Mouse (Mus musculus) c-Kit-positive CD71-positive TER-119-negative erythroid progenitor cells, embryonic 14.5 days (primary cell): ENCODE data around the gene Il15.

ENCODE experiments used
- DNase-seq: peaks from one replicate; pipeline ENCODE4 v3.0.0-alpha.2; 2013; ENCODE audit warnings: low read depth

Il15 gene

DNA sequence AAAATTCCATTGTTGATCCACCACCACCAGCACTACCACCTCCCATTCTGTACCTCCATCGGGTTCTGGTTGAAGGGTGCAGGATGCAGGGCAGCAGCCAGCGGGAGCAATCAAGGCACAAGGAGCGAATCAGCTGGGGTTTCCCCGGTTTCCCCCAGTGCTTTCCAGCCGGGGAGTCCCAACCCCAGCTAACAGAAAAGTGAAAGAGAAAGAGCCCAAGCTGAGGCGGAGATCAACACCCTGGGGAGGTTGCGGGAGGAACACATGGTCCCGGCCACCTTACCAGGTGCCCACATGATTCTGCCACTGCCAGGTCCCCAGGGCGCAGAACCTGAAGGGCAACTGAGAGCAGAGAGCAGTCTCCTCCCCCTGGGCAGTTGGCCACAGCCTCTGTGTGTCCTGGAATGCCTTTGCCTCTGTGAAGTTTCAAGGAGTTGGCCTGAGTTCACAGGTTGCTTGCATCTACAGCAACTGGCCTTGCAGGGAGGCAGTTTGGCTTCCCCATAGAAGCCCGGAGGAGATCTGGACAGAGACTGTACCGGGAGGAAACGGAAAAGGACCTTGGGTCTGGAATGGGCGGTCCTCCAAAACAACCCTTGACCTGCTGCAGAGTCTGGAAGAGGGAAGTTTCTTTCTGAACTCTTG, at the start of gene Il15:
TSS of gene Il15 (minus strand) at position 537 of the 645 bp plus-strand sequence.
- DNase-seq, result no peak

DNA sequence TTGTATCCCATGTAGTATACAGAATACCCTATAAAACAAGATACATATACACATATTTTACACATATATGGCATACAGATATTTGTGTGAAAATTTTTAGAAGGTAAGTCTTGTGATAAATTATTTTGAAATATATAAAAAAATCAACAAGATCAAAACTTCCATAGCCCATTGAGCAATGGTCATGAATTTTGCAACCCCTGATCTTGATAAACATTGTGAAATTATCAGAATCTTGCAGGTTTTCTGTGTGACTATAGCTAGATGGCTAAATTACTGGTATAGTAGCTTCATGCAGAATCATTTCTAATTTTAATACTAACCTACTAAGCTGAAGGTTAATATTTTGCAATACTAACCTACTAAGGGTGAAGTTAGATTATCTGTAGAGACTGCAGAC, 41.9 kb upstream of the Il15 start:
- DNase-seq, result no peak

DNA sequence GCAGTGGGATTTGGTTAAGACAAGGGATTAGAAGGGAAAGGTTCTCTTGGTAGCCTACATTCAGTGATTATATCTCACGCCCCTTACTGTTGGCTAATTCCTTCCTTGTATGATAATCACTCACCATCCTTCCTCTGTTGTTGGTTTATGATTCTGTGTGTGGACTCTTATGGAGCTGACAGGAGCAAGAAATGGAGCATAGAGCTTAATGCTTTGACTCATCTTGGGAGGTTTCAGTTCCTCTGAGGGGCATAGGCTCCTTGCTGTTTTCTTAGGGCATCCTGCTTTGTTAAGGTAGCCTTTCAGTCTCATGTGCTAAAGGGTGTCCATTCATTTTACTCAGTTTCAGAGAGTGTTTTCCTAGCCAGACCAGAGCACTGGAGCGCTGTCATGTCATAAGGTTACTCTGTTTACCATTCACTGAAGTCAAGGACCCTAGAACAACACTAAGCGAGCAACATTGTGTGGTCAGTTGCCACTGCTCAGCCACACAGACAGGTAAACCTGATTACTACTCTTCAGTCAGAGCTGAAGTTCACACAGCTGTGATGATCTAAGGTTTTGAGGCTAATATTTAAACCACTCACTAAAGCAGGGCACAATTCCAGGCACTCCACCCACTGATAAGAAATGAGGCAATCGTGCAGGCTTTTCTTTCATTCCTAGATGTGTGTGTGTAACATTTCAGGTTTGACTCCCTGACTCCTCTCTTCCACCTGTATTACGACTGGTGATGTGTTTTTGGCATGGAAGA, 13.7 kb upstream of the Il15 start:
- DNase-seq, result no peak

DNA sequence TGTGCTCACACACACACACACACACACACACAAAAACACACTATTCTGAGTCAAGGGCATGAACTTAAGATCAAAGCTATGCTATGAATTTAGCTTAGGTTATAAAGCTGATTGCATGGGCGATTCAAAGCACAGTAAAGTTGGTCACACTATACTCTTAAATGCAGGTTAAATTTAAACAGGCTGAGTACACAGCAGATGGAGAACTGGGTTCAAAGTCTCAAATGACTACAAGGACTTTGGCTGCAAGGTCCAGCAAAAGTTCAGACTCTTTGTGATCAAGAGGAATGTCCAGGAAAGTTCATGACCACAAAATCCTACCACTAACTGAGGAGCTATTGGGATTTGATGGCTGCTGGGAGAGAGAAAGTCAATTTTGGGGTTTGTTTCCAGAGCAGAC, 12.5 kb upstream of the Il15 start:
- DNase-seq, result no peak

DNA sequence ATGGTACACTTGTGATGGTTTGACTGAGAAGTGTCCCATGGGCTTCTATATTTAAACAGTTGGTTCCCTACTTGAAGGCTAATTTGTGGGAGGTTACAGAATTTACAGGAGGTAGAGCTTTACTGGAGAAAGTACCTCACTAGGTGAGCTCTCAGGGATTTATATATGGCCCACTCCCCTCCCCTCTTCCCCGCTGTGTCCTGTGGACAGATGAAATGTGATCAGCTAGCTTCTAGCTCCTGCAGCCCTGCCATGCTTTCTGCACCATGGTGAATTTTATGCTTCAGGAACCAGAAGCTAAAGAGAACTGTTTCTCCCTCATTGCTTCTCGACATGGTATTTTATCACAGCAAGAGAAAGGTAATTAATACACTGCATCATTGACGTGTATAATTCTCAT, 7.1 kb upstream of the Il15 start:
- DNase-seq, result no peak

DNA sequence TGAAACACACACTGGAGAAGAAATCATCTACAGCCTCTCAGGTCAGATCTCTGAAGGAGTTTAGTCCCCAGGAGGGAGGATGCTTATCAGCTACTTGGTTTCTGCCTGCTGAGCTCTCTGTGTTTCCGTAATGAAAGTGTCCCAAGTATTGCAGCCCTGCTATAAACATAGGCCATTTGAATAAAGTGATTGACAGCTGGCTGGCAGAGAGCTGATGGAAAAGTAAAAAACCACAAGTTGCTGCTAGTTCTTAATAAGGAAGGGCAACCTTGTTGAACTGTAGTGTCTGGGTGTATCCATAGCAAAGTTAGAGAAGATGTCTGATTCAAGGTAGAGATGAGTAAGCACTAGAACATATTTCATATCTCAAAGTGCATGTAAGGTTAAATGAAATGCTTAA, 4.0 kb upstream of the Il15 start:
- DNase-seq, result no peak

DNA sequence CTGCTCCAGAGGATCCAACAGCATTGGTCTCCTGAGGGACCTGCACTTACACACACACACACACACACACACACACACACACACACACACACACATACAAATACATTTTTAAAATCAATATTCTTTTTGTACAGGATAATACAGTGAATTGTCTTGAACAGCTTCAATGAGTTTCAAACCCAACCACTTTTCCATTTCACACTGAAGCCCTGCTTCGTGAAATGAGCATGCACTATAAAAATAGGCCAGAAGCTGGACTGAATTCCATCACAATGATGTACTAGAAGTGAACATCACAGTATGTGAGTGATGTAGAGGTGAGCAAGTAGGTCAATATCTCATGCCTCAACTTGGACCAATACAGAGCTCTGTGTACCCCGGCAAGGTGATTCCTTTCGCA, 1.0 kb upstream of the Il15 start:
- no peak for DNase-seq

DNA sequence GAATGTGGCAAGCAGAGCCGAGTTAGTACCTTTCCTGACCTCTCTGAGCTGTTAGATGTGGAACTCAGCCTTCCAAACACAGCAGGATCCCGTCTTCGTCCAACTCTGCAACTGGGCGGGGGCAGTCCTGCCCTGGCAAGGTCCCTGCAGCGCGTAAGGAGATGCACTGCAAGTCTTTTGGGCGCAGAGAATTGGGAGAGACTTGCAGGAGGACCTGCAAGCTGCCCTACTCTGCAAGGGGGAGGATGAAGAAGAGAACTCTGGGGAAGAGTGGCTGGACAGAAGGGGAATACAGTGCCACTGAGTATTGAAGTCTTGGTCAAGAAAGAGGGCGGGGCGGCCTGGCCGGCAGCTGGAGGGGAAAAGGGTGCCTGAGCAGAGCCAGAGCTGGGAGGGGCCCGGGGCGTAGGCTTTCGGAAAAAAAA, 749 bp downstream of the Il15 start:
- DNase-seq, result no peak

DNA sequence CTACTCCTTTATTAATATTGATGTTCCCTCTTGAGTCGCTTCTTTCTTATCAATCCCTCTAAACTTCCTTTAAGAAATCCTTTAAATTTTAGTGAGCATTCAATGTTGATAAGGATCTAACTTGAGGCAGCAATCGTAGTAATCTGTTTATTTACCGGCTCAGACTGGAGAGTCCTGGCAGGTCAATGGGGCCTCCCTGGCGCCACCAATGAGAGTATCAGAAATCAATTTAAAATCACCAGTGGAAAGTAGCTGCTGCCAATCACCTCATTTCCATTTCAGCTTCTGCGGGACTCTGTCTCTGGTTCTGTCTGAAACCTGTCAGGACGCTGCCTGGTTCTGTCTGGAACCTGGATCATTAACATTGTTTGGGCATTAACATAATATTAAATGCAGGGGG, 1.5 kb downstream of the Il15 start:
- no peak for DNase-seq

DNA sequence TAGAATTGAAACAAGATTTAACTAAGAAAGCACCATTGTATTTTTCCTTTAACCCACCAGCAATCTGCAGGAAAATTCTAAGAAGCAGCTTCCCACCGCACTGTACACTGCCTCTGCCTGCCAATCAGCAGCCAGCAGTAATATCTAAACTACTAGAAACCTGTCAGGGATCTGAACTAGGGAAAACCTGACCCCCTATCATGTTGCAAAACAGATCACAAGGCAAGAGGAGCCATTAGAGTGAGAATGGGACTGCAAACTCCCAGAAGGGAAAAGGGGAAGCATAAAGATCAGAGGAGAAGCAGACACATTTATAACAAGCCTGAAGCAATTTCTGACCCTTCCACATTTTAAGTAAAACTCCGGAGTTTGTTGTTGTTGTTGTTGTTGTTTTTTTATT, 2.0 kb downstream of the Il15 start:
- no peak for DNase-seq

DNA sequence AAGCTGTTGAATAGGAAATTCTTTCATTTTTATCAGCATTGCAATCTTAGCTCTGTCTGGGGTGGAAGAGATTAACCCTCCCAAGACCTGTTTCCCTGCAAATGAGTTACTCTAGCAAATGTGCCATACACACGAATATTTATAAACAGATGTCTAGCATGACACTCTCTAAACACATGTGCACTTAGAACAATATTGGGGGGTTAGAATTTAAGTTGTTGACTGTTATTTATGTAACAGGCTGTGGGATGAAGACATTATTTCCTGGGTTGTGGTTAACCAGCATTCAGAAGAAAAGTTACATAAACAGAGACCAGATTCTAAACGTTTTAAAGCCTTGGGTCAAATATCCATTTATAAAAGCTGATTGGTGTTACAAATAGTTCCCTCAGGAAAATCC, 2.6 kb downstream of the Il15 start:
- no peak for DNase-seq

DNA sequence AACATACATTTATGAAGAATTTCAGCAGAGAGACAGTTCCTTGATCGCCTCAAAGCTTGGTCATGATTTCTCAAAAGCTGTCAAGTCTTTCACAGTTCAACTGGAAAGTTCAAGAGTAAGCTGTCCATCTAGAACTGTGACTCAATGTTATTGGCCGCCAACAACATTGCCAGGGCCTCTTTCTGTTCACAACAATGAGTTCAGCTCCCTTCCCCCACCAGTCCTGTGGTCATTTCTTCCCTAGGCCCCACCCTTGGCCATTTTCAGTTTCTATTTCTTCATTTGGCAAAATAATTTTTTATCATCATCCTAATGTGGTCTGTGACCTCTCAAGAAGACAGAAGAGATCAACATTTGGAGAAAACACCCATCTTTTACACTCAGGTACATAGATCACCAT, 4.5 kb downstream of the Il15 start:
- DNase-seq, result no peak

DNA sequence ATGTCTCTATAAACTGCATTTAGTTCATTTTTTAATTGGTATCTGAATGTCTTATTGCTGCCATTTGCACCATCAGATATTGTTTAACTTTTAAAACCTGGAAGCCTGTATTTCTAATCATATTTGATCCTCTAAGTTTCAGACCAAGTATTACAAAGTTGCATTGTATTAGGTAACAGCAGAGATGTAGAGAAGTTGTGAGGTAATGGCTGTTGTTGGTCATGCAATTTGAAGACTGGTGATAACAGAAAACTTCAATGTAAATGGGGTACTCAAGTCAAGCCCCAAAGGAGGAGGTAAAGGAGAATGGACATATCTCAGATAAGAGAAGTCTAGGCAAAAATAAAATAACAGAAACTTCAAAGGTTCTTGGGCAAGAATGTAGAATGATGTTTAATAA, 11.8 kb downstream of the Il15 start:
- no peak for DNase-seq

DNA sequence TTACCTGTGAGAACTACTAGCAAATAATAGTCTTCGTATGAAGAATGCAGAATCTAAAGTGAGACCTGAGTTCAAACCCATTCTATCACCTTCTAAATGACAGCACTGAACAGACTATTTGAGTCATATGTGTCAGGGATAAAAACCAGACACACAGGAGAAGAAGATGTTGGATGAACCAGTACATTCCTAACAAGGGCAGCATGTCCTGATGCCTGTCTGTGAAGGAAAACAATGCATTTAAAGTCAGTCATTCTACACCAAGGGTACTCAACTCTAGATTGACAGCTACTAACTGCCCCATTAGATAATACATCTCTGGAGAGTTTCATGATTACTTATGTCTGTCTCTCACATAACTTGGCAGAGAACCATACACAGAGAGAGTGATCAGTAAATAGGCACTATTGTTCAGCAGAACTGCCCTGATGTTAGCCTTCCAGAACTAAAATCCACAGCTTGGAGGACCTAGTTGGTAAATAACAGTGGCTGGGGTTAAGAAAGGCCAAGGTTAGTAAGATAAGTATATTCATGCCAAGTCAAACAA, 14.6 kb downstream of the Il15 start:
- no peak for DNase-seq

DNA sequence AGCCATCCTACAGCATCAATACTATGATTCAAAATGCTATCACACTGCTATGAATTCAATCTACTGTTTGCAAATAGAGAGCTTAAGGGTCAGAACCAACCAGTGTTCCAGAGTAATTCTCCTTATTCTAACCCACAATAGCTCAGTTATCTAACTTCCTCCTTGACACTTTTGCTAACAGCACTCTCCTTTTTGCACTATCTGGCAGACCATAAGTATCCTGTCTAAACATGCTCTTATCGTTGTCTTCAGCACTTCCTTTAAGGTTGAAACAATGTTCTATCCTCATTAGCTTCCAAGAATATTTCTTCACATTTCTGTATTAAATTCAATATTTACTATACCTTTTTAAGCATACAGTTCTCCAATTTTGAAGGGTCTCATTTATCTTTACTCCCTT, 15.4 kb downstream of the Il15 start:
- peak; percentile 35 for DNase-seq

DNA sequence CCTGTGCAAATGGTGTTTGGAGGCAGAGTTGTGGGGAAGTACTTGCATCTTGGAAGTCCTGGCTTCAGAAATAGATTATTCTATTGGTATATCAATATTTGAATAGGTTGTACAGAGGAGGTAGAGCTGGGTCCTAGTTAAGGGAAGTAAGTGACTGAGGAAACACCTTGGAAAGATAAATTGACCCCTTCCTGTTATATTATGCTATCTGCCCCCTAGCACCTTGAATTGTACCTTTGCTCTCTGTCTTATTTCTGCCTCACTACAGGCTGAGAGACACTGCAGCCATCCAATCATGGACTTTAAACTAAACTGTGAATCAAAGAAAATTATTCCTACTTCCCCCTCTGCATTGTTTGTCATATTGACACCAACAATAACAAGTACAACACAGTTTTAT, 17.2 kb downstream of the Il15 start:
- no peak for DNase-seq

DNA sequence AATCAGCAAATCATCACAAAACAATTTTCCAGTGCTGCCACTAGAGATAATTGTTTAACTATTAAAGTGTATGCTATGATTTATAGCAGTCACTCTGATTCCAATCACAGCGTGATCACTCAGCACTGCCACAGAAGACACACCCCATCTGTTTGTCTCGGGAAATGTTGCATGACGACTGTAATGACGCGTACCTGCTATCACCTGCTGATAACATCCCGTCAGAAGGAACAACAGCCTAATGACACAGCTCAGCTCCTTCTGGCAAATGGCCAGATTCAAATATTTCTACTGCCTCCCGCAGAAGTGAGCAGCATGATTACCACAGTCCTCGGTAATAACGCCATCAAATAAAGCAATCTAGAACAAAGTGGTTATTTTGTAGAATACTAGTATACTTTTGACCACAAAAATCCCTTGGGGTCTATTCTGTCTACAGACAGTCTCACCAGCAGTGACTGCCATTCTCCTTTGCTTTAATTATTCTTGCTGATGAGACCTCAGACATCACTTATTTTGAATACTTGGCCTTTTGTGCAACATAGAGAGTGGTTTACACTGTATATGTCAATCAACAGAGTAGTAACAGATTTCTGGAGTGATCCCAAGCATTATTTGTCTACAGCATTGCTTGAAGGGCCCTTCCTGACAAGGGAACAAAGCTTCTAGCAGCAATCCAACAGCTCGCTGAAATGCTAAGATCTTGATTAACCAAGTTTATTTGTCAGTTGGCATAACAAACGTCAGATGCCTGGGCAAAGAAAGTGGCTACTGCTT, 18.4 kb downstream of the Il15 start:
- DNase-seq, result no peak

DNA sequence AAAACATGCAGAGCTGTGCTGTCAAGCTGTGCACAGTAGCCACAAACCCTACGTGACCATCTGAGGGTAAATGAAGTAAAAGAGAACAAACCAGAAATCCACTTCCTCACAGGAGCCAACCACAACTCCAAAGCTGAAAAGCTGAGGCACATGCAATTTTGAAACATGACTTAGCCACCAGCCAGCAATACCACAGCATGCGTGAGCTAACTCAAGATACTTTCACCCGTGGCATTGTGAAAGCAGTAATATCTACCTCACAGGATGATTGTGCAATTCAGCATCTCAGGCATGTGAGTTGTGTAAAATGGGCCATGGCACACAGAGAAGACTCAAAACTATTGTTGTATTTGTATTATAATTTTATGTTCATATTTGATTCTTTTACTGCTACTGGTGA, 19.7 kb downstream of the Il15 start:
- no peak for DNase-seq

DNA sequence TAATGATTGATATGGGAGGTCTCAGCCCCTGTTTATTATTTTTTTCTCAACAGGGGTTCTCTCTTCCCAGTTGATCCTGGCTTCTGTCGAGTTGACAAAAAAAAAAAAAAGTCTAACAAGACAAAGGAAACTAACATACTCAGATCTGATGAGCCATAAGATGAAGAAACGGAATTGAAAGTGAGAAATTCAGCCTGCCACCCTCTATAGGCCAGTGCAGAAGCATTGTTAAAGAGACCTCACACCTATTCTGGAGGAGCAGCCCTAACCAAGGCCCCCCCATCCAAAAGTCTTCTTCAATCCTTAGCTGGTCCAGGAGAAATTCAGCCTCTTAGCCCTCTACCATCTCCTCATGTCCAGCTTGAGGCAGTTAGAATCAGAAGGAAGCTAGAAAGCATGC, 20.7 kb downstream of the Il15 start:
- DNase-seq, result no peak

DNA sequence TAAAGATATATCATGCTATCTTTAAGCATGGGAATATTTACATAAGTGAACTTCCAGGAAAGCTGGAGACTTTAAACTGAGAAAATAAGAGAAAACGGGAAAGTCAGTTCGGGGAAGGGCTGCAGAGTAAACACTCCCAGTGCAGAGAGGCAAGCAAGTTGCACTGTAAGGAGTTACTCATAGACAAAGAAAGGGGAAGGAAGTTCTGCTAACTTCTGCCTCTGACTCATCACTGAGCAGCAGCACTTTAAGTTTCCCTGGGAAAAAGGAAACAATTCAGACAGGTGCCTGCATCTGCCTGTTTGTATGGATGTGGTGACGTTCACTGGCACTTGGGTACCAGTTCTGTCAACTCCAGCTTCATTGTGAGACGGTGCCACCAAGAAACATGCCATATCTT, 28.6 kb downstream of the Il15 start:
- no peak for DNase-seq

DNA sequence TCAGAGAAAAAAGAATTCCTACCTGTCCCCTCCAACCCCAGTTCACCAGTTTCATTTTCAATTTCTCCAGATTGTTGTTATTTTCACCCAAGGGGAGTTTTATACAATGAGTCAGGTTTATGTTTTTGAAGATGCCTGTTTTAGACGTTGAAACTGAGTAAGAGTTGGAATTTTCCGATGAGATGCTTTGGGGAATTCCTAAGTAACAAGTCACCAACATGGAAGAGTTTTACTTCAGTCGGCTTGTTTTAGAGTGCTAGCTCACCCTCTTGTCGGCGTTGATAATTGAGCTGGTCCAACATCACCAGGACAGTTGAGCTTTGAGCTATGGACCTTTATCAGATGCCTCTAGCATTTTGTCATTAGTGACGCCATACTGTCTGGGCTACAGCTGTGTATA, 30.2 kb downstream of the Il15 start:
- DNase-seq, result no peak

DNA sequence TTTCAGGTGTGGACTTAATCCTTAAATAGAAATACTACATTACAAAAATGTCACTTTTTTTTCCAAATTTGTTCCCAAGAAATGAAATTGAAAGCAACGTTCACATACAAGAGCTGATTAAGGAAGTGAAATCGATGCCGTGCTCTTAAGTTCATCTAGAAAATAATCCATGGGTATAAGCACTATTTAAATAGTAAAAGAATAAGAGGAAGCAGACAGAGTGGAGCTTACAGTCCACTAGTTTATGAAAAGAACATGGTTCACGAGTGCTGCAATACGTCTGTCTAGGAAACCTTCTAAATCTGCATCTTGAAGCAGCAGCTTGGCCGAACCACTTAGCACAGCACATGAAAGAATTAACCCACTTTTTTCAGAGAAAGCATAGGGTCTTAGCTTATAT, 32.4 kb downstream of the Il15 start:
- no peak for DNase-seq

DNA sequence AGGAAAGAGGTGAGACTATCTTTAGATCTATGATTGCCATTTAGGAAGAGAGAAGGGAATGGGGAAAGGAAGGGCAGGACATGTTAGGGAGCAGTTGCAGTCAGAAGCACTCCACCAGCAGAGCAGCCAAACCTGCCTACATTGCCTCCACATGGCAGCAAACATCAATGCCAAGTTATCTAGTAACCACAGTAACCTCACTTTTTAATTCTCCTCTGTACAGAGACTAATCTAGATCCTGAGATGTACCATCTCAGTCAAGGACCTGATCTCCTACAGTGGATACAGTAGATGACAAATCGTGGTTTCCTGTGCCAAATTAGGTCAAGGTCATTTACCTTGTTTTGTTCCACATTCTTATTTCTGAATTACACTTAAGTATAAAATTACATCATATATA, 42.0 kb downstream of the Il15 start:
- DNase-seq, result no peak
